Mouse (Mus musculus) neural tube, embryonic 15.5 days (tissue): ENCODE data around the gene Brd2. TPM values are rescaled to one million over a fixed set of nuclear protein-coding genes. Genes with fewer than 3 reads are reported as not detected.
"Not testable (repeated sequence)": the region's sequence is repeated elsewhere in the genome, so short reads cannot be mapped to it uniquely, and the experiment has no call there.

ENCODE experiments used
- ATAC-seq: fragments of 200-750 bp; cut with Nextera tagmentation; 2 replicates; pipeline ENCODE4 v1.8.0; 2017; ENCODE audit warnings: mild to moderate bottlenecking, moderate TSS enrichment, moderate library complexity; ENCODE audit not compliant: low FRiP score
- H3K27ac ChIP-seq: fragments of 300-500 bp; sonication (generic); replicated peaks from 2 replicates; pipeline ENCODE4 v1.5.1; 2015; ENCODE audit warnings: mild to moderate bottlenecking, inconsistent platforms
- H3K27me3 ChIP-seq: fragments of 300-500 bp; sonication (generic); replicated peaks from 2 replicates; pipeline ENCODE4 v1.6.1; 2015; ENCODE audit warnings: inconsistent platforms
- H3K36me3 ChIP-seq: fragments of 300-500 bp; sonication (generic); 2 replicates; pipeline ENCODE4 v1.6.1; 2015; ENCODE audit warnings: inconsistent platforms
- H3K4me1 ChIP-seq: fragments of 300-500 bp; sonication (generic); 2 replicates; pipeline ENCODE4 v1.6.1; 2015; ENCODE audit warnings: inconsistent platforms
- H3K4me2 ChIP-seq: fragments of 300-500 bp; sonication (generic); 2 replicates; pipeline ENCODE4 v1.6.1; 2015; ENCODE audit warnings: inconsistent platforms, mild to moderate bottlenecking, moderate library complexity
- H3K4me3 ChIP-seq: fragments of 300-500 bp; sonication (generic); replicated peaks from 2 replicates; pipeline ENCODE4 v1.5.1; 2015; ENCODE audit warnings: mild to moderate bottlenecking, inconsistent platforms
- H3K9ac ChIP-seq: fragments of 300-500 bp; sonication (generic); replicated peaks from 2 replicates; pipeline ENCODE4 v1.6.1; 2015; ENCODE audit warnings: mild to moderate bottlenecking, inconsistent platforms
- H3K9me3 ChIP-seq: fragments of 300-500 bp; sonication (generic); replicated peaks from 2 replicates; pipeline ENCODE4 v1.6.1; 2016; ENCODE audit warnings: inconsistent platforms
- WGBS: fragments of 180-500 bp; shearing (Covaris S2); methylation state at CpG from one replicate; pipeline ENCODE4 v1.1.7; 2015; ENCODE audit warnings: mixed read lengths; 5-methylcytosine and 5-hydroxymethylcytosine counted together
- polyA plus RNA-seq: library from polyadenylated mRNA; unstranded; fragments of >200 nt; fragmentation: Nextera tagmentation; extraction: Ambion mirVana; gene quantifications from 2 replicates; pipeline ENCODE4 v1.2.1, GENCODE M21; 2015

Gene Brd2
- 115 and 122 TPM in 2 replicates for polyA plus RNA-seq

DNA sequence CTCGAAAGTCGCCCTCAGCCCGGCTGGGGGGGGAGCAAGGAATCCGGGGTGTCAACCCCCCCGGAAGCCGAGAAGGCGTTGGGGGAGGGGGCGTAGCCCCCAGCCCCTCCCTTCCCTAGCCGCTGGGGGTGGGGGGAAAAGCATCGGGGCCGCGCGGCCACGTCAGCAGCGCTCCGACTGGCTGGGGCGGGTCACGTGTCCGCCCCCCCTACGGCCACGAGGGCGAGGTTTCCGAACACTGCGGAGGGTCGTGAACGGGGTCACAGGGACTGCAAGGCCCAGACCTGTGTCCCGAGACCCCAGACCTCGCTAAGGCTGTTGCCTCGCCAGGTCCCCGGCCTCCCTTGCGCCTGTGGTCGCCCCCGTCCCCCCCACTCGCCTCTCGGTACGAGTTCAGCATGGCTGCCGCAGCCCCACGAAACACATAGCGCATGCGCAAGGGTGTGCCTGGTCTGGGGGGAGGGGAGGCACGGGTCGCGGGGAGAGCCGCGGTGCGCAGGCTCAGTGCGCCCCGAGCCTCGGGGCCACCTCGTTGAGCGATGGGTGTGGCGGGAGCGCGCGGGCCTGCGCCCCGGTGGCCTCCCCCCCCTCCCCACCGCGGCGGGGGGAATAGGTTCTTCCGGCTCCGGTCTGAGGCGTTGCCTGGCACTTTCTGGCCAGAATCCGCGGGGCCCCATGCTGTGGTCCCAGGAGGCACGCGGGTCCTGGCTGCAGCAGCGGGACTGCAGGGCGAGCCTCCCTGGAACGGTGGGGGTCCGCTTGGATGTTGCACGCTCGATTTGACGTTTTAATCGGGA lies at the start of gene Brd2:
Gene Brd2, minus strand, starts transcription at position 447 of the 797 bp plus-strand sequence.
- Histone ChIP-seq H3K27ac (peak within 1 kb of the TSS; percentile 100), H3K4me2 (peak within 1 kb of the TSS; percentile 89), H3K4me3 (peak within 1 kb of the TSS; percentile 82), H3K36me3 (no peaks in the 10 kb centered on the region), H3K9me3 (no peaks in the 10 kb centered on the region), H3K4me1 (peaks cover 34% of the 10 kb centered on the region), H3K27me3 (no peaks in the 10 kb centered on the region), H3K9ac (peak within 1 kb of the TSS; percentile 82)
- peak; percentile 66 for ATAC-seq
- WGBS = under 1% methylated on average over 69 of the region's 75 CpGs

DNA sequence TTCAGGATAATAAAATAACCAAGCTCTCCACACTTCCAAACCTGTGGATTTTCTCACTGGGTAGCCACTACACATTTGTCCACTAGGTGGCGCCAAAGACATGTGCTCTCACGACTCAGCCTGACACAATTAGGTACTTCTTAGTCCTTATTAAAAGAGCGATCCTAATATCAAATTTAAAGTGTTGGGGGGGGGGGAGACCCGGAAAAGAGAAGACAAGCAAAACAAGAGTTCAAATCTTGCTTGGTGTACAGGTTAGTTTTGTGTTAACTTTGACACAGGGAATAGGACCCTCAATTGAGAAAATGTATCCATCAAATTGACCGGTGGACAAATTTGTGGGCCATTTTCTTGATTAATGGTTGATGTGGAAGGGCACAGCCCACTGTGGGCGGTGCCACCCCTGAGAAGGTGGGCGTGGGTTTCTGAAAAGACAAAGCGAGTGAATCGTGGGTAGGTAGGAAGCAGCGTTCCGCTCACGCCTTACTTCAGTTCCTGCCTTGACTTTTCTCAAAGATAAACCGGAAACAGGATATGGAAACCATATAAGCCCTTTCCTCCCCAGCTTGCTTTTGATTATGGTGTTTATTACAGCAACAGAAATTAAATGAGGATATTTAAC lies 48.6 kb upstream of the Brd2 start:
- Histone ChIP-seq H3K27ac (no peak overlapping the region), H3K36me3 (no peaks in the 10 kb centered on the region), H3K4me2 (no peak overlapping the region), H3K4me1 (no peaks in the 10 kb centered on the region), H3K9me3 (no peaks in the 10 kb centered on the region), H3K4me3 (no peak overlapping the region), H3K27me3 (peaks cover 4% of the 10 kb centered on the region; the same call in 1 of the 2 replicates), H3K9ac (no peak overlapping the region)
- WGBS = 44% methylated on average over 13 of the region's 13 CpGs
- ATAC-seq = no peak

- Histone ChIP-seq H3K9me3 (no peaks in the 10 kb centered on the region), H3K9ac (no peak overlapping the region), H3K4me3 (no peak overlapping the region), H3K4me1 (no peaks in the 10 kb centered on the region), H3K36me3 (no peaks in the 10 kb centered on the region), H3K27me3 (peaks cover 3% of the 10 kb centered on the region; the same call in 1 of the 2 replicates), H3K27ac (no peak overlapping the region), H3K4me2 (no peak overlapping the region)
- WGBS = 31% methylated on average over 4 of the region's 4 CpGs
- ATAC-seq = no peak
Observed at GRCm38 (mm10) chr17:34170487-34170876, 48.0 kb upstream of the Brd2 start.

GRCm38 (mm10) chr17:34169279-34169678 lies 46.8 kb upstream of the Brd2 start:
- no peak overlapping the region for H3K4me2 ChIP-seq
- H3K36me3 ChIP-seq = no peaks in the 10 kb centered on the region
- no peak overlapping the region for H3K9ac ChIP-seq
- H3K27me3 ChIP-seq = no peaks in the 10 kb centered on the region; the same call in 1 of the 2 replicates
- ATAC-seq = no peak
- no peaks in the 10 kb centered on the region for H3K4me1 ChIP-seq
- no peak overlapping the region for H3K4me3 ChIP-seq
- no peak overlapping the region for H3K27ac ChIP-seq
- no peaks in the 10 kb centered on the region for H3K9me3 ChIP-seq
- WGBS = 0% methylated on average over 2 of the region's 2 CpGs

DNA sequence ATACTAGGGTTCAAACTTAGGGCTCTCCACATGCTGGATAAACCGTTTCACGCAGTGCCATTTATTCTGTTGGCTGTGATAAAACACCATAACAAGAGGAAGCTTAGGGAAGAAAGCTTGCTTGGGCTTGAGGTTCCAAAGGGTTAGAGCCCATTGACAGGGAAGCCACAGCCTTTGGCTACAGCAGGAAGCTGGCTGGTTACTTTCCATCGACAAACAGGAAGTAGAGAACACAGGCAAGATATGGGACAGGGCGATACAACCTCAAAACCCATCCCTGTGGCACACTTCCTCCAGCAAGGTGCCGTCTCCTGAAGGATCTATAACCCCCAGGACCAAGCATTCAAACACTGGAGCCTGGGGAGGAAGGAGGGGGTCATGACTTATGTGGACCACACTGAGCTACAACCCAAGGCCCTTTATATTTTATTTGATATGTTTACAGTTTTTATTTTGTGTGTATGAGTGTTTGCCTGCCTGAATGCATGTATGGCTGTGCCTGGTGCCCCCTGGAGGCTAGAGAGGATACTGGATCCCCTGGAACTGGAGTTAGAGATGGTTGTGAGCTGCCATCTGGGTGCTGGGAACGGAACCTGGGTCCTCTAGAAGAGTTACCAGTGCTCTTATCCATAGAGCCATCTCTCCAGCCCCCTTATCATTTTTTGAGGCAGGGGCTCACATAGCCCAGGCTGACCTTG lies 42.7 kb upstream of the Brd2 start:
- WGBS = 82% methylated on average over 6 of the region's 6 CpGs
- H3K27me3 ChIP-seq = no peaks in the 10 kb centered on the region
- no peak overlapping the region for H3K4me3 ChIP-seq
- no peaks in the 10 kb centered on the region for H3K4me1 ChIP-seq
- H3K36me3 ChIP-seq = no peaks in the 10 kb centered on the region
- no peaks in the 10 kb centered on the region; the same call in 1 of the 2 replicates for H3K9me3 ChIP-seq
- H3K4me2 ChIP-seq = no peak overlapping the region
- no peak overlapping the region for H3K9ac ChIP-seq
- ATAC-seq = no peak
- H3K27ac ChIP-seq = no peak overlapping the region

GRCm38 (mm10) chr17:34164202-34164895 lies 41.9 kb upstream of the Brd2 start:
- H3K4me1 ChIP-seq = no peaks in the 10 kb centered on the region
- H3K4me3 ChIP-seq = no peak overlapping the region
- no peaks in the 10 kb centered on the region; the same call in 1 of the 2 replicates for H3K9me3 ChIP-seq
- no peaks in the 10 kb centered on the region for H3K27me3 ChIP-seq
- WGBS = 50% methylated on average over 9 of the region's 9 CpGs
- H3K36me3 ChIP-seq = no peaks in the 10 kb centered on the region
- H3K4me2 ChIP-seq = no peak overlapping the region
- no peak for ATAC-seq
- H3K9ac ChIP-seq = no peak overlapping the region
- H3K27ac ChIP-seq = no peak overlapping the region

- WGBS = 61% methylated on average over 5 of the region's 5 CpGs
- no peak for ATAC-seq
Observed at GRCm38 (mm10) chr17:34155534-34155933, 33.1 kb upstream of the Brd2 start.

DNA sequence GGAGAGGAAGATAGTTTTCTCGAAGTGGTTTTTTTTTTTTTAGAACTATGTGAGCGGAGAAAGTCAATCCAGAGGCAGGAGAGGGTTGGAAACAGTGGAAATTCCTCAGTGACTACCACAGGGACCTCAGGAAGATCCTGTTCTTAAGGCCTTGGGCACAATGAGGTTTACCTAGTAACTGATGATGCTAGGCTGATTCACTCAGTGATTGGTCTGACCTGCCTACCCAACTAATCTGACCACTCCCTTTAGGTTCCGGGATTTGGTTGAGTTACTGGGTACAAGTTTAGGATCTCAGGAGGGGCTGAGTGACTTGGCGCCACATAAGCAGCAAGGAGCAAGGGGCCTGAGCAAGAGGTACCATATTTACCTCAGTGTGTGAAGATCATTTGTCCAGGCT lies 30.5 kb upstream of the Brd2 start, which contains the start of gene H2-DMb1:
Gene H2-DMb1, plus strand, starts transcription at position 150 of the 400 bp plus-strand sequence.
- H3K27ac ChIP-seq = no peak within 1 kb of the TSS
- H3K27me3 ChIP-seq = no peaks in the 10 kb centered on the region

More at GRCm38 (mm10) chr17:34155534-34155933, 33.1 kb upstream of the Brd2 start:
- Histone ChIP-seq H3K9me3 (no peaks in the 10 kb centered on the region; the same call in 1 of the 2 replicates), H3K4me3 (no peak overlapping the region), H3K27ac (no peak overlapping the region), H3K4me2 (no peak overlapping the region), H3K4me1 (no peaks in the 10 kb centered on the region), H3K9ac (no peak overlapping the region), H3K27me3 (no peaks in the 10 kb centered on the region), H3K36me3 (no peaks in the 10 kb centered on the region)

GRCm38 (mm10) chr17:34144960-34145371 lies 22.5 kb upstream of the Brd2 start:
- H3K4me3 ChIP-seq = no peak overlapping the region
- no peak overlapping the region for H3K4me2 ChIP-seq
- no peak for ATAC-seq
- peaks cover 16% of the 10 kb centered on the region for H3K27me3 ChIP-seq
- H3K4me1 ChIP-seq = peaks cover 3% of the 10 kb centered on the region
- no peak overlapping the region for H3K9ac ChIP-seq
- H3K9me3 ChIP-seq = no peaks in the 10 kb centered on the region
- H3K27ac ChIP-seq = no peak overlapping the region
- WGBS = 70% methylated on average over 3 of the region's 3 CpGs
- no peaks in the 10 kb centered on the region for H3K36me3 ChIP-seq

More for the DNA sequence above, 30.5 kb upstream of the Brd2 start, which contains the start of gene H2-DMb1:
- no peak for ATAC-seq
- Histone ChIP-seq H3K36me3 (no peaks in the 10 kb centered on the region), H3K4me2 (no peak within 1 kb of the TSS), H3K9ac (no peak within 1 kb of the TSS), H3K4me1 (no peaks in the 10 kb centered on the region), H3K4me3 (no peak within 1 kb of the TSS), H3K9me3 (no peaks in the 10 kb centered on the region)
- 73% methylated on average over 4 of the region's 4 CpGs for WGBS

DNA sequence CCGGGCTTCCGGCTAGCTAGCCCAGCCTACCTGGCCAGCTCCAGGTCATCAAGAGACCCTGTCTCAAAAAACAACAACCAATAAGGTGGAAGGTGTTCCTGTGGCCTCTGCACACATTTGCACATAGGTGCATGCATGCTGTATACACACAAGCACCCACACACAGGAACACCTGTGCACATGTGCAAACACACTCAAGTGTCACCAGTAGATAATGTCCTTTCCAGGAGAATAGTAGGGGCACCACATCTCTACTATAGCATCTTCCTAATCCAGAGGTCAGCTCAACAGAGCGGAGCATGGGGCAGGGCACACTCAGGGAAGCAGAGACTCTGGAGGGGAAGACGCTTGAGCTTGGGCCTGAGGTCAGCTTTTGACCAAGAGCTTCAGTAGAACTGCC lies 21.8 kb upstream of the Brd2 start:
- not testable (repeated sequence) for H3K36me3 ChIP-seq, ATAC-seq, H3K27ac ChIP-seq, H3K4me2 ChIP-seq, H3K9me3 ChIP-seq, H3K9ac ChIP-seq, H3K4me3 ChIP-seq
- Histone ChIP-seq H3K27me3 (peaks cover 23% of the 10 kb centered on the region), H3K4me1 (peaks cover 10% of the 10 kb centered on the region)
- WGBS = 86% methylated on average over 4 of the region's 4 CpGs

DNA sequence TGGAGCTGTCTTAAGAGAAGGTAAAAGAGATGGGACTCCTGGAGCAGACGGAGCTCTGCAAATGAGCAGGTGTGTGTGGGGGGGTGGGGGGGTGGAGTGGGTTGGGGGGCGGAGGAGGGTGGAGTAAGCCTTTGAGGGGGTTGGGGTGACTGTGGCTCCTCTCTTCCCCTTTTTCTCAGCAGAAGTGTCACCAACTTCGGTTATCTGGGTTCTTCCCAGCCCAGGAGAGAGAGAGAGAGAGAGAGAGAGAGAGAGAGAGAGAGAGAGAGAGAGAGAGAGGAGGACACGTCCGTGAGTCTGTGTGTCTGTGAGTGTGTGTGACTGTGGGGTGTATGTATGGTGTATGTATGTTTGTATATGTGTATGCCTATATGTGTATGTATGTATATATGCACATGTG lies 21.0 kb upstream of the Brd2 start:
- H3K9ac ChIP-seq = no peak overlapping the region
- no peak overlapping the region for H3K27ac ChIP-seq
- peaks cover 31% of the 10 kb centered on the region for H3K27me3 ChIP-seq
- no peaks in the 10 kb centered on the region for H3K36me3 ChIP-seq
- ATAC-seq = no peak
- no peak overlapping the region for H3K4me2 ChIP-seq
- no peak overlapping the region for H3K4me3 ChIP-seq
- no peaks in the 10 kb centered on the region for H3K9me3 ChIP-seq
- H3K4me1 ChIP-seq = peaks cover 13% of the 10 kb centered on the region
- 72% methylated on average over 5 of the region's 5 CpGs for WGBS
